Mouse (Mus musculus): Measurements from ENCODE around the gene Rundc3a. TPM values are rescaled to one million over a fixed set of nuclear protein-coding genes. Genes with fewer than 3 reads are reported as not detected.

The Rundc3a gene
- polyA plus RNA-seq, 1 experiment from 2014 or later, result 57.0 TPM

DNA sequence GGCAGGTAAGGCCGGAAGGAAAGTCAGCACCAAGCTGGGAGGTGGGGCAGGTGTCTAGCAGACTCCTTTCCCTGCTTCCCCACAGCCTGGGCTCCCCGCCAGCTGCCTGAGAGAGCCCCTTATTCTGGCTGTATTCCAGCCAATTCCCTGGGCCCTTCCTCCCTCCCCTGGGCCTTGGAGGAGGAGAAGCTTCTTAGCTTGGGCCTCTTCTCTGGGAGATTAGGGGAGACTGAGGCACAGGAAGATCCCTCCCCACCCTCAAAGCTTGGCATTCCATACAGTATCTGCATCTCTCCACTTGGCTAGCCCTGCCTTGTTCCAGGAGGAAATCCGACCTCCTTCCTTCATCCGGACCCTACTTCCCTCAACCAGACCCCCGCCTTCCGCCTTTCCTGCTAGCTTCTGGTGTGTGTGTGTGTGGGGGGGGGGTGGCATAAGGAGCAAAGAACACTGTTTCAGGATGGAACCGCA lies 52.7 kb downstream of the Rundc3a start:
- 21% methylated on average over 7 of the region's 7 CpGs for WGBS
- Histone ChIP-seq H3K4me3 (peak overlapping the region; percentile 94), H3K27ac (peak overlapping the region; percentile 99), H3K36me3 (peaks cover 33% of the 10 kb centered on the region), H3K4me1 (replicated peaks) (peaks cover 58% of the 10 kb centered on the region), H3K27me3 (ENCODE audit: insufficient read depth, poor library complexity, severe bottlenecking) (peaks cover 47% of the 10 kb centered on the region), H3K9me3 (no peaks in the 10 kb centered on the region)
- DNase-seq (ENCODE audit: low spot score), result no peak

- Histone ChIP-seq H3K27ac (peak overlapping the region; percentile 99), H3K36me3 (peaks cover 24% of the 10 kb centered on the region), H3K9me3 (no peaks in the 10 kb centered on the region), H3K4me1 (replicated peaks) (peaks cover 58% of the 10 kb centered on the region), H3K27me3 (ENCODE audit: insufficient read depth, poor library complexity, severe bottlenecking) (peaks cover 49% of the 10 kb centered on the region), H3K4me3 (peak overlapping the region; percentile 94)
- under 1% methylated on average over 49 of the region's 49 CpGs for WGBS
- DNase-seq (ENCODE audit: low spot score), result peak; percentile 77
These were observed 53.6 kb downstream of the Rundc3a start for GRCm38 (mm10) chr11:102446581-102447461.

- peak within 1 kb of the TSS; percentile 94 for H3K4me3 ChIP-seq
- peak within 1 kb of the TSS; percentile 99 for H3K27ac ChIP-seq
- no peaks in the 10 kb centered on the region for H3K9me3 ChIP-seq
- under 1% methylated on average over 40 of the region's 40 CpGs for WGBS
- H3K27me3 ChIP-seq (ENCODE audit: insufficient read depth, poor library complexity, severe bottlenecking), result peaks cover 56% of the 10 kb centered on the region
- H3K36me3 ChIP-seq, result peaks cover 17% of the 10 kb centered on the region
- peaks cover 58% of the 10 kb centered on the region for H3K4me1 ChIP-seq (replicated peaks)
- peak; percentile 91 for DNase-seq (ENCODE audit: low spot score)
These were observed 54.3 kb downstream of the Rundc3a start, which contains the start of gene Fam171a2 for GRCm38 (mm10) chr11:102447497-102447896. Gene Fam171a2 (minus strand): TSS chr11:102447682.

GRCm38 (mm10) chr11:102448327-102448726 lies 55.1 kb downstream of the Rundc3a start:
- peak overlapping the region; percentile 94; the same call in 1 of the 2 replicates for H3K4me3 ChIP-seq
- peaks cover 10% of the 10 kb centered on the region for H3K36me3 ChIP-seq
- DNase-seq (ENCODE audit: low spot score), result no peak
- H3K27ac ChIP-seq, result no peak overlapping the region
- 13% methylated on average over 8 of the region's 8 CpGs for WGBS
- H3K27me3 ChIP-seq (ENCODE audit: insufficient read depth, poor library complexity, severe bottlenecking), result peaks cover 63% of the 10 kb centered on the region
- H3K4me1 ChIP-seq (replicated peaks), result peaks cover 63% of the 10 kb centered on the region
- no peaks in the 10 kb centered on the region for H3K9me3 ChIP-seq

DNA sequence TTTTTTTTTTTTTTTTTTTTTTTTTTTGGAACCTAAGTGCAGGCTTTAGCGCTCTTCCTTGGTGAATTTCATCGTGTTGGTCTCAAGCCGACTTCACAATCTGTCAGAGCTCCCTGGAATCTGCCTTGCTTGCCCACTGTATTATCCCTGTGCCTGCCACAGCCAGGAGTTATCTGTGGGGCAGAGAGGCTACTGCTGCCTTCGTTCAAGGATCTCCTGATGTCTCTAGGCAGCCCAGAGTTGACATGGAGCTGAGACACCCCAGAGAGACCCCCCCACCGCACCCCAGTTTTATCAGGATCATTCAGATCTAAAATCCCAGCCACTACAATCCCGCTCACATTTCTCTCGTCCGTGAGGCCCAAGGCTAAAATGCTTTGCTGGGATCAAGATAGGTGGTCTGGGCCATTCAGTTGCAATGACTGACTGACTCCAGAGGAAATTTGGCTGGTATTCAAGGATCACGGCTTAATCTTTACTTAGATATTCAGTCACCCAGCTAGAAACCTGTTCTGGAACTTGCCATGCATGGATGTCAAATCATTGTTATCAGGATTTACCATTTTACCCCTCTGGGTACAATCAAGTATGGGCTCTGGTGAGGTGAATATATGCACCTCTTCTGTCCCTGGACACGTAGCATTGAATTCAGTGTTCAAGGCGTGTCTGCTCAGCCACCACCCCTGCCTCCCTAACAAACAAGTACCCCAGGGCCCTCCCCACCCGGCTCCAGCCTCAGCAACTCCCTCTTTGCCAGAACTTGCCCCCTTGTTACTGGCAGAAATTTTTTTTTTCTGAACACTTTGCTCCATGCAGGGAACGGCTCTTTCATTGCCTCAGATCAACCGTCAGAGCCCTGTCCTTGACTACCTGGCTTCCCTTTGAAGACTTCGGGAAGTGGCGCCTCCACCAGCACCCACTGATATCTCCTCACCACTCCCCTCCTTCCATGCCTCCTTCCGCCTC lies 56.1 kb downstream of the Rundc3a start:
- Histone ChIP-seq H3K27me3 (ENCODE audit: insufficient read depth, poor library complexity, severe bottlenecking) (peaks cover 73% of the 10 kb centered on the region), H3K36me3 (0 out of 2 replicates have a peak, but pooled peaks cover under 1% of the 10 kb centered on the region), H3K27ac (no peak overlapping the region), H3K9me3 (no peaks in the 10 kb centered on the region), H3K4me1 (replicated peaks) (peaks cover 55% of the 10 kb centered on the region), H3K4me3 (no peak overlapping the region)
- 49% methylated on average over 17 of the region's 17 CpGs for WGBS
- no peak for DNase-seq (ENCODE audit: low spot score)

Other genes with a start within 250 kb of the Rundc3a start
- 0.10 TPM in 1 of 2 replicates, not detected in the other for gene Nags, start 247.9 kb upstream of the Rundc3a start, polyA plus RNA-seq (2016; fragmentation: Nextera tagmentation; extraction: Ambion mirVana)
- gene Tmem101, start 237.0 kb upstream of the Rundc3a start, polyA plus RNA-seq (2016; fragmentation: Nextera tagmentation; extraction: Ambion mirVana), result 36.1 and 41.2 TPM in 2 replicates
- gene Lsm12, start 208.1 kb upstream of the Rundc3a start, polyA plus RNA-seq (2016; fragmentation: Nextera tagmentation; extraction: Ambion mirVana), result 119 and 148 TPM in 2 replicates
- 32.3 and 37.8 TPM in 2 replicates for gene G6pc3, start 203.8 kb upstream of the Rundc3a start, polyA plus RNA-seq (2016; fragmentation: Nextera tagmentation; extraction: Ambion mirVana)
- gene Hdac5, start 163.2 kb upstream of the Rundc3a start, polyA plus RNA-seq (2016; fragmentation: Nextera tagmentation; extraction: Ambion mirVana), result 70.3 and 101 TPM in 2 replicates
- 20.9 and 28.3 TPM in 2 replicates for gene BC030867, start 144.5 kb upstream of the Rundc3a start, polyA plus RNA-seq (2016; fragmentation: Nextera tagmentation; extraction: Ambion mirVana)
- 0.08 TPM in 1 of 2 replicates, not detected in the other for gene Asb16, start 124.7 kb upstream of the Rundc3a start, polyA plus RNA-seq (2016; fragmentation: Nextera tagmentation; extraction: Ambion mirVana)
- gene Tmub2, start 108.5 kb upstream of the Rundc3a start, polyA plus RNA-seq (2016; fragmentation: Nextera tagmentation; extraction: Ambion mirVana), result 52.3 and 69.6 TPM in 2 replicates
- 16.8 and 18.7 TPM in 2 replicates for gene Atxn7l3, start 96.8 kb upstream of the Rundc3a start, polyA plus RNA-seq (2016; fragmentation: Nextera tagmentation; extraction: Ambion mirVana)
- gene Ubtf, start 73.7 kb upstream of the Rundc3a start, polyA plus RNA-seq (2016; fragmentation: Nextera tagmentation; extraction: Ambion mirVana), result 82.6 and 91.7 TPM in 2 replicates
- 35.8 and 38.0 TPM in 2 replicates for gene Slc4a1, start 27.2 kb upstream of the Rundc3a start, polyA plus RNA-seq (2016; fragmentation: Nextera tagmentation; extraction: Ambion mirVana)
- 236 TPM in 2 replicates for gene Slc25a39, start 14.5 kb downstream of the Rundc3a start, polyA plus RNA-seq (2016; fragmentation: Nextera tagmentation; extraction: Ambion mirVana)
- 76.8 and 88.9 TPM in 2 replicates for gene Grn, start 36.9 kb downstream of the Rundc3a start, polyA plus RNA-seq (2016; fragmentation: Nextera tagmentation; extraction: Ambion mirVana)
- 5.2 and 8.3 TPM in 2 replicates for gene Fam171a2, start 54.3 kb downstream of the Rundc3a start, polyA plus RNA-seq (2016; fragmentation: Nextera tagmentation; extraction: Ambion mirVana)
- 5.6 and 8.3 TPM in 2 replicates for gene Itga2b, start 76.7 kb downstream of the Rundc3a start, polyA plus RNA-seq (2016; fragmentation: Nextera tagmentation; extraction: Ambion mirVana)
- gene Gpatch8, start 163.0 kb downstream of the Rundc3a start, polyA plus RNA-seq (2016; fragmentation: Nextera tagmentation; extraction: Ambion mirVana), result 63.0 and 66.5 TPM in 2 replicates
- 9.0 and 9.1 TPM in 2 replicates for gene Gm11627, start 186.1 kb downstream of the Rundc3a start, polyA plus RNA-seq (2016; fragmentation: Nextera tagmentation; extraction: Ambion mirVana)
- 31.8 and 36.9 TPM in 2 replicates for gene Fzd2, start 211.0 kb downstream of the Rundc3a start, polyA plus RNA-seq (2016; fragmentation: Nextera tagmentation; extraction: Ambion mirVana)

Data from hindbrain, embryonic 10.5 days (tissue).